9 mouse cellular contexts compared by ENCODE assay signal in the genomic region with DNA sequence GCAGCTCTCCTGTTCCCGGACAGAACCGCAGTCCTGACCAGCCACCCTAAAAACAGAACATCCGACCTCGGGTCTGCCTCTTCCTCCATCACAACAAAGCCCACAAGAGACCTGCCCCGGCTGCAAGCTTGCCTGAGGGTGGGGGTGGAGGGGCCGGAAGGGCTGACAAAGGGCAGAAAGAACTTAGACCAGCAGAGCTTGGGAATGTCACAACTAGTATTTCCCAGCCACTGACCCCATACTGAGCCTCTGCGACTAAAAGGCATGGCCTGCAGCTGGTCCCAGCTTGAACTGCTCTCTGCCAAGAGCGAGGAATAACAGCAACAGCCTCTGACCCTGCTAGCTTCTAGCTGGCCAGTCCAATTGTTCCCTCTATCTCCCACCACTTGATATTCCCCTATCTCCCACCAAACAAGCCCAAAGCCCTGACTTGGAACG. TPM values are rescaled to one million over a fixed set of nuclear protein-coding genes. Genes with fewer than 3 reads are reported as not detected.
DNase-seq lines count a peak whose midpoint lies in the region; ATAC-seq and TF ChIP-seq lines count a peak whose summit lies in the region.
"Had no signal": no experiment of that assay in that cellular context is flagged by ENCODE, and none has a peak within 500 bp of the region (broad histone marks: within the 10 kb centered on the region; RNA-seq: fewer than 3 reads in every experiment).

No protein-coding gene starts in this region.

- H3K9me3 ChIP-seq in heart, embryonic 11.5 days (replicated peaks; ENCODE audit: control insufficient read depth, low read length): no peaks in the 10 kb centered on the region
- H3K9me3 ChIP-seq in kidney, embryonic 15.5 days (replicated peaks): no peaks in the 10 kb centered on the region
- H3K9me3 ChIP-seq in midbrain, embryonic 13.5 days: no peaks in the 10 kb centered on the region

- H3K4me2 ChIP-seq in heart, embryonic 11.5 days: peak overlapping the region; percentile 34
- H3K4me2 ChIP-seq in kidney, embryonic 15.5 days: no peak overlapping the region
- H3K4me2 ChIP-seq in midbrain, embryonic 13.5 days (replicated peaks): no peak overlapping the region

- H3K36me3 ChIP-seq in heart, embryonic 11.5 days (ENCODE audit: control insufficient read depth, insufficient read depth, low read length): no peaks in the 10 kb centered on the region
- H3K36me3 ChIP-seq in kidney, embryonic 15.5 days: peaks cover 7% of the 10 kb centered on the region
- H3K36me3 ChIP-seq in midbrain, embryonic 13.5 days: peaks cover 6% of the 10 kb centered on the region

- H3K9ac ChIP-seq in heart, embryonic 11.5 days (ENCODE audit: low read depth, low read length): no peak overlapping the region
- H3K9ac ChIP-seq in kidney, embryonic 15.5 days: no peak overlapping the region
- H3K9ac ChIP-seq in midbrain, embryonic 13.5 days (replicated peaks): no peak overlapping the region

- H3K27ac ChIP-seq in gastrocnemius, adult 2 months: peak overlapping the region; percentile 66
- H3K27ac ChIP-seq in heart, embryonic 11.5 days (ENCODE audit: low read depth, low read length): peak overlapping the region; percentile 63; the same call in 1 of the 2 replicates
- H3K27ac ChIP-seq in kidney, embryonic 15.5 days: peak overlapping the region; percentile 33
- H3K27ac ChIP-seq in midbrain, embryonic 13.5 days: peak overlapping the region; percentile 58

- TF ChIP-seq CTCF in gastrocnemius, adult 2 months (IDR thresholded peaks at IDR 0.05): no peak

- ATAC-seq in heart, embryonic 11.5 days (replicated peaks; ENCODE audit: insufficient number of reproducible peaks, low FRiP score, low TSS enrichment): 0 out of 2 replicates have a peak, but pooled peaks have one; percentile 49
- peak; percentile 65; the same call in 1 of the 2 replicates for ATAC-seq in kidney, embryonic 15.5 days (replicated peaks; ENCODE audit: low FRiP score)
- 0 out of 2 replicates have a peak, but pooled peaks have one; percentile 36 for ATAC-seq in midbrain, embryonic 13.5 days
- no peak for ATAC-seq in activated CD4-positive, CD25-positive, alpha-beta regulatory T cell, adult 4 months

- peak; percentile 48 for DNase-seq in gastrocnemius, adult 2 months
- DNase-seq in gastrocnemius, adult 8-10 months (ENCODE audit: low spot score in 2 of 2): no peak
- no peak for DNase-seq in right cerebral cortex, postnatal 14 days
- no peak for DNase-seq in cerebellum, adult 11 months

- intact Hi-C loops in gastrocnemius, adult 2 months (cut with DNase I): no loop called here

- peaks cover 24% of the 10 kb centered on the region for H3K4me1 ChIP-seq in heart, embryonic 11.5 days (ENCODE audit: control insufficient read depth, insufficient read depth, low read length)
- peaks cover 21% of the 10 kb centered on the region for H3K4me1 ChIP-seq in kidney, embryonic 15.5 days
- peaks cover 14% of the 10 kb centered on the region for H3K4me1 ChIP-seq in midbrain, embryonic 13.5 days (replicated peaks)

- H3K27me3 ChIP-seq in heart, embryonic 11.5 days (ENCODE audit: control insufficient read depth, insufficient read depth, low read length): no peaks in the 10 kb centered on the region
- H3K27me3 ChIP-seq in kidney, embryonic 15.5 days: no peaks in the 10 kb centered on the region
- no peaks in the 10 kb centered on the region for H3K27me3 ChIP-seq in midbrain, embryonic 13.5 days

- peak overlapping the region; percentile 29 for H3K4me3 ChIP-seq in gastrocnemius, adult 2 months
- H3K4me3 ChIP-seq in heart, embryonic 11.5 days (ENCODE audit: low read depth, low read length): no peak overlapping the region
- H3K4me3 ChIP-seq in kidney, embryonic 15.5 days (replicated peaks): no peak overlapping the region
- H3K4me3 ChIP-seq in midbrain, embryonic 13.5 days (replicated peaks): no peak overlapping the region

- WGBS in heart, embryonic 11.5 days (ENCODE audit: insufficient replicate concordance): 12% methylated on average over 9 of the region's 9 CpGs
- WGBS in kidney, embryonic 15.5 days: 15% methylated on average over 9 of the region's 9 CpGs
- WGBS in midbrain, embryonic 13.5 days: 8% methylated on average over 9 of the region's 9 CpGs

RNA-seq across cellular contexts. Expression of gene Myo1b, which starts 36.5 kb away (rescaled TPM):
- total RNA-seq in gastrocnemius, adult 2 months (2021): 10 to 100 TPM in 1 of 2 experiments, 1 to 10 TPM in 1; 8.8 to 13.1 TPM
- total RNA-seq in gastrocnemius, adult 8-10 months (2022): 10 to 100 TPM in 1 of 4 experiments, 1 to 10 TPM in 3; 4.5 to 11.0 (median 6.0) TPM
- 39.1 and 51.8 TPM in 2 replicates for polyA plus RNA-seq in heart, embryonic 11.5 days (2014; fragmentation: Nextera tagmentation; extraction: Ambion mirVana)
- 72.4 and 77.0 TPM in 2 replicates for polyA plus RNA-seq in kidney, embryonic 15.5 days (2015; fragmentation: Nextera tagmentation; extraction: Ambion mirVana)
- polyA plus RNA-seq in midbrain, embryonic 13.5 days (2015; fragmentation: Nextera tagmentation; extraction: Ambion mirVana): 91.0 and 92.2 TPM in 2 replicates
- polyA plus RNA-seq in activated CD4-positive, CD25-positive, alpha-beta regulatory T cell, adult 4 months (2017; shearing (Covaris generic)): 1 to 10 TPM; 1.1 to 1.3 TPM
- total RNA-seq: neutrophil, adult 5-6 weeks had no signal

Comparison
In these comparisons a context has a peak if more than half of its experiments do, and no peak if none do; other contexts are left out.
1. RNA of gene Myo1b, which starts 36.5 kb away (polyA plus RNA-seq): 91.0 to 92.2 TPM in midbrain, embryonic 13.5 days, 72.4 to 77.0 TPM in kidney, embryonic 15.5 days and 39.1 to 51.8 TPM in heart, embryonic 11.5 days; 1.1 to 1.3 TPM in activated CD4-positive, CD25-positive, alpha-beta regulatory T cell, adult 4 months; every median in the first group is over 10 times any median in the second.
2. Peak in every context shown above with its lines, with median percentiles within 50 percentile points of each other: H3K27ac ChIP-seq.